Mouse (Mus musculus) lung, adult 2 months (tissue): Measurements from ENCODE around the gene Mamdc4.

ENCODE experiments used
- CTCF ChIP-seq: fragments of 200-500 bp; IDR thresholded peaks from 2 replicates; pipeline ENCODE4 v1.5.1; 2011; ENCODE audit warnings: mild to moderate bottlenecking, low read length, control low read depth; ENCODE audit not compliant: insufficient read depth
- POLR2A ChIP-seq: fragments of 200-500 bp; IDR thresholded peaks from 2 replicates; pipeline ENCODE4 v1.6.1; 2011; ENCODE audit warnings: low read depth, mild to moderate bottlenecking, control low read depth, low read length, borderline replicate concordance; ENCODE audit errors: extremely low read depth

DNA sequence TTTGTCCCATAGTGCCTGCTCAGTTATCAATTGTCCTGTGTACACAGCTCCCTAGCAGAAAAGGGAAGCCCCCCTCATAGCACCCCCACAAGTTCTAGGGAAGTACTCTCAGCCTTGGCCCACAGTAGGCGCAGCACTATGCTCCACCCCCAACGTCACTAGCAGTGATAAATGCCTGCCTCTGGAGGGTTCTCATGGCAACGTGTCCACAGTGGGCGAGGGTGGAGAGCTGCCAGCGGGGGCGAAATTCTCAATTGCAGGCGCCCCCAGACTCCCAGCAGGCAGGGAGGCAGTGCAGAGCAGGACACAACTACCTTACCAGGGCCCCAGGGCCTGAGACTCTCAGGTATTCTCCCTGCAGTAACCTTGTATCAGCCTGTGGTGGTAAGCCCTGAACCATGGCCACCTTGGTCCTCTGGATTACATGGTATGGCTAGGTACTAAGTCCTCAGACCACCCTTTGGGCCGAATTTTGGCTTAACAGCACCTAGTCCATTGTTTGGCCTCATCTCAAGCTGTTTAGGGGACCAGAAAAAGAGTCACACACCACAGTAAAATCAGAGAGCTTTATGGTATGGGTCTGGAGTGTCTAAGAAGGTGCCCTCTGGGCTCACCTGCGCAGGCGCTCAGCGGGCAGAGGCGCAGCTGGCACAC is 7.9 kb upstream of the Mamdc4 start:
- TF ChIP-seq CTCF (no peak), POLR2A (no peak)
